Mouse (Mus musculus): ENCODE measurements around the gene Vrk1. TPM values are rescaled to one million over a fixed set of nuclear protein-coding genes. Genes with fewer than 3 reads are reported as not detected.

The Vrk1 gene
- total RNA-seq, 2 experiments from 2014 or later: 3.2 to 4.0 TPM

DNA sequence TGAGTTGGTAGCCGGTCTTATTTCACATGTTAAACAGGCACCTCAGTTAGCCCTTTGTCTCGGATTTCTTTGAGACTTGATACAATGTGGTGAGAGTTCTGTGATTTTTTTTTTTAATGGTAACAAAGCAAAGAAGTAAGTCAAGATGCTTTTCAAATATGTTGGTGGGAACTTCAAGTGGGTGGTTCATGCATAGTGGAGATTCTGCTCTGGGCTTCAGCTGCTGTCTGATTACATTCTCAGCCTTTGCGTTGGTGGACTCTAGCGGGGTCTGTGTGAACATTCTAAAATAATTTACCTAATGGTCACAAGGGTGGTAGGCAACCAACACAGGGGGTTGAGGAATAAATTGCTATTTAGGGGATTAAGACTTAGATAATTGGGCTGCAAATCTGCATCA lies 14.1 kb upstream of the Vrk1 start:
- DNase-seq: no peak
- intact Hi-C loops (cut with DNase I): loop anchor here (1.0 kb wide), 1 partner anchor 62 kb away; no protein-coding TSS in a partner anchor

DNA sequence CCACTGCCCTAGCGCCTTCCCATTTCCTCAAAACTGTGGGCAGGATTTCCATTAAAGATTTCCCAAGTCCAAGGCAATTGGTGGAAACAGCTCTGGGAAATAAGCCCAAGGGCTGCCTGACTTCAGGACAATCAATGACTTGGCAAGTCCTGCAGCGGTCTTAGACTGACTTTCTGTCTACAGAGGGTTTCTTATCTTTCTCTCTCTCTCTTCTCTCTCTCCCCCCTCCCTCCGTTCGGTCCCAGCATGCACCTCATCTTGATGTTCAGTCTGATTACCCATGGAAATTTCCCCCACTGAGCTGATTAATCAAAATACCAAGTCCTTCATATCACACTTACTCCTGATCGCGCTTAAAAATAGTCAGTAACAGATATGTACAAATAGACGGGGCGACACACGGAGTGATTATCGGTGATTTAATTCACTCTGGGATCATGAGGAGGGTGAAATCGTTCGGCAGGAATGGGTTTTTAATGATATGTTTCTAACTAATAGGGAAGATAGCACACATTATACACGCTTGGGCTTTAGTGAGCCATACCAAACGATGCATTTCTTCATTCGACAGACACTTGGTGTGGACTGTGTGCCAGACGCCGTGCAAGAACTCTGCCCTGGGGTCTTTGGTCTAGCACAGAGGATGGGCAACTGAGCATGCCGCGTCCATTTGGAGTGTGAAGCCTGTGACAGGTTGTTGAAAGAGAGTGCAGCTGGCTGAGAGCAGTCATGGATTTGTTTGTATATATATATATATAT lies 12.8 kb upstream of the Vrk1 start:
- no peak for DNase-seq
- intact Hi-C loops (cut with DNase I): no loop called here

DNA sequence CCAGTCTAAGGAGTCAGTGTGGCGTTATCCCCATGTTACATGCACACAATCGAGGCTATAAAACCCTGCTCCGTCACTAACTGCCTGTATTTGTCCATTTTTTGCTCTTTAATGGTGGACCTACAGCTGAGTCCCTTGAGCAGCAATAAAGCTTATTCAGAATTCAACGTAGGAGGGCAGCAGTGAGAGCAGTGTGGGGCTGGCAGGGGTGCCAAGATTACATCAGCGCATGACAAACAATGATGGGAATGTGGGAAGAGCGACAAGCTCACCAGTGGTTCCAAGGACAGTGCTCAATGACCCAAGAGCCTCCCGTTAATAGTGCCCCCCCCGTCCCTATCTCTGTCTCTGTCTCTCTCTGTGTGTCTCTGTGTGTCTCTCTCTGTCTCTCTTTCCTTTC lies 8.3 kb upstream of the Vrk1 start:
- intact Hi-C loops (cut with DNase I): no loop called here
- no peak for DNase-seq

DNA sequence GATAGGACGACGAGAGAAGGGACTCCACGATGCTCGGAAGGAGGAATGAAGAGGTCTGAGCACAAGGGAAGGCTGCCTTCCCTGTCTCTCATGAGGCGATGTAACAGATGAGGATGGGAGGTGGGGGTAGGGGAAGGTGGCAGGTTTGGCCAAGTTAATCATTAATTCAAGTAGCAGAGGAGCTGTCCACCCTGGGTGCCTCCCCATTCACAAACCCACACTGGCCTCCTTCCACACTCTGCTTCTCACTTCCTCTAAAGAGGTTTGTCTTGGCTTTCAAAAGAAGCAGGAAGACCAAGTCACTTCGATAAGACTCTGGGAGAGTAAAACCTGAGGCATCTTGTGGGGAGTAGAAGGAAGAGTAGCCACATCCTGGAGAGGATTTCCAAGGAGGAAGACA lies 5.3 kb upstream of the Vrk1 start:
- intact Hi-C loops (cut with DNase I): no loop called here

DNA sequence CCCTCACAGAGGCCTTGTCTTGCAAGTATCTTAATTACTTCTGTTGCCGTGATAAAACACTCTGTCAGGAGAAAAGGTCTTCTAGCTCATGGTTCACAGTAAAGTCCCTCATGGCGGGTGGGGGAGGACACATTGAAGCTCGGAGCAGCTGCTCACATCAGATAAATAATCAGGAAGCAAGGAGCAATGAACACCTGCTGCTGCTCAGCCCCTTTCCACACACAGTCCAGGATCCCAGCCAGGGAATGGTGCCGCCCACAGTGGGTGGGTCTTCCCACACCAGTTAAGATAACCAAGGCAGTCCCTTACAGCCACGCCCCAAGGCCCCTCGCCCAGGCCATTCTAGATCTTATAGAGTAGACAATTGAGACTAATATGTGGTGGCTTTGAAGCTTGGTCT lies 3.8 kb upstream of the Vrk1 start:
- intact Hi-C loops (cut with DNase I): no loop called here
- no peak for DNase-seq

More for the DNA sequence above, 5.3 kb upstream of the Vrk1 start:
- no peak for DNase-seq

DNA sequence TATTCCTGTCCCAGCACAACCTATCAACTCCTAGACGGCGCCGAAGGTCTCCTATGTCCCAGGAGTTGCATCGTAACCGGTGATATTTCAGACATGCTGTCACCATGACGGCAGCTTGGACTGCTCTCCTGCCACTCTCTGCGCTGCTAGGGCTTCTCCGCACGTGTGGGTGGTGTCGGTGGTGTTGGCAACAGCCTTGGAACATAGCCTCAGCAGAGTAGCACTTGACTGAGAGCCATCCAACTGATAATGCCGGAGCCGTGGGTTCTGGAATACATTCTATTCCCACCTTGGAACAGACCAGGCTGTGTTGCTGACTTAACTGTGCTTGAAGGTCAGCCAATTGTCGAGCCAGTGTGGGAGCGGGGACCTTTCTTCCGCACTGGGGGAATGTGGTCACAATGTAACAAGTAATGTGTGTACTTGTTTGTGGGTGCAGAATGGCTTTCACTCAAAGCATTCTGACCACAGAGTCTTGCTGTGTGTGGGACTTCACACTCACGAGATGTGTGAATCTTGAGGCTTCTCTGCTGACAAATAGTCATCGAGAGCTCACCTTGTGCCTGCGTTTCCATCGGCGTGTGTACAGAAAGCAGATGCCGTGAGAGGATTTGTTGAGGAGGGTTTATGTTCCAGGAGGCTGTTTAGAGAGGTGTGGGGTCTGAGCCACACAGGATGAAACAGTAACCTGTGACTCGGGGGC lies 1.5 kb upstream of the Vrk1 start:
- DNase-seq: no peak
- intact Hi-C loops (cut with DNase I): no loop called here

DNA sequence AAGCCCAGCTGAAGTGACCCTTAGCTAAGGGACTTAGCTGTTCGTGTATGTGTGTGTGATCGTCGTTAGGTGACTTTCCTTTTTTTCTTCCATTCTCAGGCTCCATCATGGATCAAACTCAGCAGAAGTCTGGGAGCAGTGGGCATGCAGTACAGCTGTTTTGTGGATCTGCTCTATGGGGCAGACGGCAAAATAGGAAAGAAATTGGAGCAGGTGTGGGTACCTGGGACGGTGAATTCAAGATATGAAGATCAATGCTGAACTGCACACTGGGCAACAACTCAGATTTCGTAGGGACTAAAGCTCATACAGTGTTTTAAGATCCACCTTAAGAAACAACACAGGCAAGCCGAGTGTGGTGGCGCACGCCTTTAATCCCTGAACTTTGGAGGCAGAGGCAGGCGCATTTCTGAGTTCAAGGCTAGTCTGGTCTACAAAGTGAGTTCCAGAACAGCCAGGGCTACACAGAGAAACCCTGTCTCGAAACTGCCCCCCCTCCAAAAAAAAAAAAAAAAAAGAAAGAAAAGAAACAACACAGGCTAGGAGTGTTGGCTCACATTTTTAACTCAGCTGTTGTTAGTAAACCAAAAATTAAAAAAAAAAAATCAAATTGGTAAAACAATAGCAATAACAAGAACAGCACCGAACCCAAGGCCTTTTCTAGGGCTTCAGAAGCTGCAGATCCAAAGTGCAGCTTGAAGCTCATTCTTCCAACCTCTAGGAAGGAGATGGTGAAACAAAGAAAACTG lies 732 bp upstream of the Vrk1 start:
- DNase-seq: no peak
- intact Hi-C loops (cut with DNase I): no loop called here

DNA sequence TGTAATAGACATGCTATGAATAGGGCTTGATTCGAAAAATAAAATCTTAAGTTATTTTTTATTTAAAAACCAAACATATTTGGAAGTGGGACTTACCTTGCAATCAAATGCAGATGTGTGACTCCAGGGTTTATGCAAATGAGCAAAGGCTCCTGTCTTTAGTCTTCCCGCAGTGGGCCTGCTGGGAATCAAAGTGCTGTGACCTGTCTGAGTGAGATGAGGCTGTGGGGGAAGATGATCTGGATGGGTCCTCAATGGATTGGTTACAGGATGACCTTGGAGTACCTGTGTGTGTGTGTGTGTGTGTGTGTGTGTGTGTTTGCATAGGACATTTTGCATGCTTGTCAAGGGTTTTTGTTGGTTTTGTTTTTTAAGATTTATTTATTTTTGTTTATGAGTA lies 2.1 kb downstream of the Vrk1 start:
- intact Hi-C loops (cut with DNase I): no loop called here

DNA sequence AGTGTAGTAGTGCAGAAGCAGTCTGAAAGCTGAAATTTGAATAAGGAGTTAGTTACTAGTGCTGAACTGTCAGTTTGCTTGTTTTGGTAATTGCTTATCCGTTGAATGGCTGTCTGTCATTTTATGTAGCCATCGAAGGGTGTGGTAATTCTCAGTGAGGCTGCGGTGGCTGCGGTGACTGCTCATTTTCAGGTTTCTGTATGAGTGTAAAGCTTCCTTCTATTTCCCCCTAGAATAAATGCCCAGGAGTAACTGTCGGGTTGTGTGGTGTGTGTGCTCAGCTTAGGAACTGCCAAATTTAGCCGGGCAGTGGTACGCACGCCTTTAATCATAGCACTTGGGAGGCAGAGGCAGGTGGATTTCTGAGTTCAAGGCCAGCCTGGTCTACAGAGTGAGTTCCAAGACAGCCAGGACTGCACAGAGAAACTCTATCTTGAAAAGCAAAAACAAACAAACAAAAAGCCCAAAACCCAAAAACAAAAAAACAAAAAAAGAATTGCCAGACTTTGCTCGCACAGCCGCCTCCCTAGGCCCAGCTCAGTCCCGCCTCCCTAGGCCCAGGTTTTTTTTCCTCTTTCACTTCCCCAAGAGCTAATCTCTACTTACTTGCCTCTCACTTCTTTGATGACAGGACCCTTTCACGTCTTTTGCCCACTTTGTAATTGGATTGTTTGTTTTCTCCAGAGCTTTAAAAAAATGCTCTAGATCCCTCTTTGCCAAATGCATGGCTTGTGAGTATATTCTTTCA lies 6.4 kb downstream of the Vrk1 start:
- no peak for DNase-seq
- intact Hi-C loops (cut with DNase I): no loop called here

More for the DNA sequence above, 2.1 kb downstream of the Vrk1 start:
- DNase-seq: no peak

DNA sequence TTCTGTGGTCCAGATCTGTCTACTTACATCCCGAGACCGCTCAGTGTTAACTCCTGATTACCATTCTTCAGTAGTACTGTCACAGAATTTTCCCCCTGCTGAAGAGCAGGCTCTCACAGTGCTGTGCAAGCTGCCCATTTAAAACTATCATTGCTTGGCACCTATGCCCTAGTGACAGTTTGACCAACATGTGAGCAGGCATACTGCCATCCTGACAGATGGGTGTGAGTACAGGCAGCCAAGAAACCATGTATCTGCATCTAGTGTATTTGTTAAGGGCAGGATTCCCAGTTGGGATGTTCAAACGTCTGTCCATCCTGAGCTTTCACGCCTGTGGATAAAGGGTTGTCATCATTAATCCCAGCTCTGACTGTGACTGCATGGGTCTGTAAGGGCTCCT lies 10.0 kb downstream of the Vrk1 start:
- intact Hi-C loops (cut with DNase I): no loop called here
- no peak for DNase-seq

DNA sequence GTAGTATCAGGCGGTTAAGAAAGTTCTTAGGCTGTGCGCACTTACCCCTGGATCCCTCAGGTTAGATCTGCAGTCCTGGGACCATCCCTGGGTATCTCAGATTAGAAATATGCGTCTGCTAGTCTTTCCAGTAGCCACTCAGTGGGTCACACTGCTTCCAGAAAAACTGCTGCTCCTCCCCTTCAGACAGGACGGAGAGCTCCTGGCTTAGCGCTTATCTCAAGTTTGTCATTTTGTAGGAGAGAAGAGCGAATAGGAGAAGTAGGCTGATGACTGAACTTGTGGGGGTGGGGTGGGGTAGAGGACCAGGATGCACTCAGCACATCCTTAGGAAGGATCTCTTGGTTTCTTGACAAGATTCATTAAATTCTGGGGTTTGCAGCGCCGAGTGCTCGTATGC lies 13.6 kb downstream of the Vrk1 start:
- intact Hi-C loops (cut with DNase I): no loop called here
- no peak for DNase-seq

DNA sequence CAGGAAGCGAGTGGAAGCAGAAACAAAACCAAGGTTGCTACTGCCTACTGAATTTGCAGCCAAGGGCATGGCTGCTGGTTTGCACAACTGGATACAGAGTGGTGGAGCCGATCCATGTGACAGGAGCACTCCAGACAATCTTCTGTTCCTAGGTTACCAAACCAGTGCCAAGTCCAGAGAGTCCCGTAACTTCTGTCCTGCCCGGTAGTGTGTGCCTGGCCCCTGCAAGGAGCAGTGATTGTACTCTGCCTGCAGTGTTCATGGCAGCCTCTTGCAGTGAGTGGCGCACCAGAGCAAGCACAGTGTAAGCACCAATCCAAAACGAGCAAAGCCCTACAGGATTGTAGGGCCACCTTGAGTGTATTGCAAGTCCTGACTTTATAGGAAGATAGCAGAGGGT lies 15.4 kb downstream of the Vrk1 start:
- no peak for DNase-seq
- intact Hi-C loops (cut with DNase I): no loop called here

DNA sequence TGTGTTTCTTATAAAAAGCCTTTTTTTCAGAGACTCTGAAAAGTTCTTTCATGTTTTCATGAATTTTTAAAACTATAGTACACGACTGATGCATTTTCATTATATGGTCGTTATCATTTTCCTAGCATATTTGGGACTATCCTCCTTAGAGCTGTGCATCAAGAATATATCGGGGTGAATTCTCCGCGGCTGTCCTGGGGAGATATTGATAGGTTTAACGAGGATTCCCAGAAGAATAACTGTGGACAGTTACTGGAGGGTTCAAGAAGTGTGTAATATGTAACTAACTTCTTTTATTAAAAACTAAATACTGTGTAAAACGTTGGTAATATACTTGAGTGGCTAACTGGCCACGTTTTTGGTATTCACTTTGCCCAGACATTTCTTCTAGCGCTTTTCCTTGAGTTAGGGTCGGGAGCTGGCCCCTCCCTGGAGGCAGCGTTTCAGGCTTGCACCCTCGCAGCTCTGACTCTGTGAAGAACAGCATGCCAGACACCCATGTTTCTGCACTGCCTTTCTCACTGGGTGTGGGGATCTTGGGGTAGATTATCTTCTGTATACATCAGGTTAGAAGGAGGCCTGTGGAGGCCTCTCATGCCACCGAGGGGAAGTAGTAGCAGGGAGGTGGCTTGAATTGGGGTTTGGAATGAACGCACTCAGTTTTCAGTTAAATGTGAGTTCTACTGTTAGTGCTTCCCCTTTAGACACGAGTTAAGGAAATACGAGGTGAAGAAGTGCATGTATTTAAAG lies 16.5 kb downstream of the Vrk1 start:
- intact Hi-C loops (cut with DNase I): no loop called here

DNA sequence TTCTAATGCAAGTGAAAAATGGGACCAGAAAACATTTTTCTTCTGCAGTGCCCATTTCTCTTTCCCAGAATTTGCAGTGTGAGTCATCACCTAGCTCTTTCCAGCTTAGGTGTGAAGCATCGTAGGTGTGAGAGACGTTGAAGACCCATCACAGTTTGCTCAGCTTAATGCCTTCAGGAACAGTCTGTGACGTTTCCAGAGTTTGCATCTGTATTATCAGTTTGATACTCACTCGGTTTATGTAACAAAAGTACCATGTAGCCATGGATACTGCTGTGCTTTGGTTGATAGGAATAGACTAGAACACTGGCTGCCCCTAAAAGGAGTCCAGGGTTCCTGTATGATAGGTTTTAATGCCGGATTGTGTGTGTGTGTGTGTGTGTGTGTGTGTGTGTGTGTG lies 17.3 kb downstream of the Vrk1 start:
- DNase-seq: no peak
- intact Hi-C loops (cut with DNase I): no loop called here

More for the DNA sequence above, 16.5 kb downstream of the Vrk1 start:
- no peak for DNase-seq

DNA sequence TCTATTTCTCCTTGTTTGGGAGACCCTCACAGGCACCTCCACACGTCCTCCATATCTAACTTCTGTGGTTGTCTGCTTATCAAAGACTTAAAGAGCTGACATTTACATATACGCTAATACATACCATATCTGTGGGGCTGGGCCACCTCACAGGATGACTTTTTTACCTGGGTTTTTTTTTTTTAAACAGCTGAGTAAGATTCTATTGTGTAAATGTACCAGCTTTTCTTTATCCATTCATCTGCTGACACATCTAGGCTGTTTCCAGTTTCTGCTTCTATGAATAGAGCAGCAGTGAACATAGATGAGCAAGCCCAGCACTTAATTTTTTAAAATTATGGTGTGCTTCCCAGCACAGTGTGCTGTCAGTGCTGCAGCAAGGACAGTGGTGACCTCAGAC lies 19.6 kb downstream of the Vrk1 start:
- no peak for DNase-seq
- intact Hi-C loops (cut with DNase I): no loop called here

DNA sequence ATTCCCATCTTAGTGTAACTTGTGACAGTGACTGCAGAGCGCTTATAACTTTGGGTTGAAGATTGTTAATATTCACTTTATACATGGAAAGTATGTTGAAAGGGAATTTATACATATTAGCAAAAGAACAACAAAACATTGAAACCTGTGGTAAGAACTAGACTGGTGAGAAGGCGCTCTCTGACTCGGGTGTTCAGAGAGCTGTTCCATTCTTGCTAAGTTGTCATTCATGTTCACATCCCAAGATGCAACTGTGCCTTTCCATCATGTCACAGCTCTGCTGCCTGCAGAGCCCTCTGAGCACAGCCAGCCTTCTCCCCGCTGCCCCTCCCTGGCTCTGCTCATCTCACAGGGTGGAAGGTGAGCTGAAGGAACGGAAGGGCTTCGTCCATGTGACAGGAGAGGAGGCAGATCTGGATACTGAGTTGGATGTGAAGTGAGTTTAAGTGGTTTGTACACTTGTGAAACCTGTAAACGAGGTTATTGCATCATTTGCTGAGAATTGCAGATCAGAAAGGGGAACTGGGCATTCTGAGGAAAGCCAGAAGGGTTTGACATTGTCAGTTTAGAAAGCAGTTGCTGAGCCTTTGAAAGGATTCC lies 20.2 kb downstream of the Vrk1 start:
- no peak for DNase-seq
- intact Hi-C loops (cut with DNase I): no loop called here

DNA sequence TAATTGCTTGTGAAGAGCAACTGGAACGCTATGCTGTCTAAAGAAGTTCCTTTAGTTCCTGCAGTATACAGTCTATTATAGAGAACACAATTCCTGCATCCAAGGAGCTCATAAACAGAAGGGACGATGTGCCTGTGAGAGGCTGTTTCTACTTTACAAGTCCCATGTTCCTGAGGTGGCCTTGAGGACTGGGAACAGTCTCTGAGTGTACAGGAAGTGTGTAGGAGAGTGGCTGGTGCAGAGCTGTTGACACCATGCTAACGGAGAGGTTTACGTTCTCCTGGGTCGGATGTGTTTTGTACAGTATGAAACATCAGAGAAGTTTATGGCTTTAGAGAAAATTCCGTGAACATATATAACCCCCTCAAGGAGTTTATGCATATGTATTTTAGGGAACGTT lies 20.8 kb downstream of the Vrk1 start:
- intact Hi-C loops (cut with DNase I): no loop called here
- no peak for DNase-seq

DNA sequence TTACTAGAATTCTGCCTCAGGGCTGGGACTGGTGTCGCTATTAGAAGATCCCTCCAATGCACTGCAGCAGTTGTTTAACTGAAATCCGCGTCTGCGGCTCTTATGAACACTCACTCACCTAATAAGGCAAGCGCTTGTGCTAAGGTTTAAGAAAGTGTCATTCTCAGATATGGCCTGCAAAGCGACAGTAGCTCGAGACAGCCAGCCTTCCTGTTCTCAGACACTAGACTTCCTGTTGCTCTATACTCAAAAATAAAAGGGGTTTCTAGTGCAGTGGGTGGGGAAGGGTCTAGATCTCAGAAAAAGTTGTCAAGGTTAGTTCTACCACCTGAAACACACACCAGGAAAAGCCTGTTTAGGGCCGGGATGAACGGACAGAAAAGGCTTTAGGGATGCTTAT lies 21.9 kb downstream of the Vrk1 start:
- DNase-seq: no peak
- intact Hi-C loops (cut with DNase I): no loop called here

DNA sequence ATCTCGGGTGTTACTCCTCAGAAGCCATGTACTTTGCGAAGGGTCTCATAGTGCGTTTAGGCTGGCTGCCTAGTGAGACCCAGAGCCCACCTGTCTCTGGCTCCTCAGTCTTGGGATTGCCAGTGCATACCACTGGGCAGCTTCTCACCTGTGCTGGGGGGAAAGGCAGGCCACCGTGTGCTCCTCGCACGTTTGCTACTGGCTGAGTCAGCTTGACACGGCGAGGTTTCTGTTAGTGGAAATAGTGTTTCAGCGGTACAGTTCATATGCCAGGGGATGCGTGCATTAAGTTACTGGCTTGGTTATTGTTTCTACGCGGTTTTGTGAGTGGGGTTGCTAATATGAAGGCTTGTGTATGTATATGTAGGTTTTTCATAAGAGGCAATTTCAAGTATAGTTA lies 22.3 kb downstream of the Vrk1 start:
- intact Hi-C loops (cut with DNase I): no loop called here
- DNase-seq: no peak

DNA sequence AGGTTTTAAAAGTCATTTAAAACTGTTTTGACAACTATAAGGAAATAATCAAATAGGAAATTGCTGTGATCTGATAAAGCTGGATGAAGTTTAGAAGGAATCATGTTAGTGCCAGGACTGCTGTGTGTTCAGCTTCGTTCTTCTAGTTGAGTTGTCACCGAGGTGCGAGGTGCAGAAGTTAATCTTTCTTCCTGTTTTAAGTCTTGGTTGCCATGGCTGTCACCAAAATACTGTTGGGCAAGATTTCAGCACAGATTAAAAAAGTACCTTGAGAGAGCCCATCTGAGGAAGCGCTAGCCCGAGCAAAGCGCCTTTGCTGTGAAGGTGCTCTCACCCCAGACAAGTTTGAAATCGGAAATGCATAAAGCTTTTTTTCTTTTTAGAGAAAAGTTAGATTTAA lies 24.2 kb downstream of the Vrk1 start:
- intact Hi-C loops (cut with DNase I): no loop called here
- DNase-seq: no peak
